Mouse (Mus musculus): ENCODE results near the gene C2cd4a.

Gene C2cd4a

DNA sequence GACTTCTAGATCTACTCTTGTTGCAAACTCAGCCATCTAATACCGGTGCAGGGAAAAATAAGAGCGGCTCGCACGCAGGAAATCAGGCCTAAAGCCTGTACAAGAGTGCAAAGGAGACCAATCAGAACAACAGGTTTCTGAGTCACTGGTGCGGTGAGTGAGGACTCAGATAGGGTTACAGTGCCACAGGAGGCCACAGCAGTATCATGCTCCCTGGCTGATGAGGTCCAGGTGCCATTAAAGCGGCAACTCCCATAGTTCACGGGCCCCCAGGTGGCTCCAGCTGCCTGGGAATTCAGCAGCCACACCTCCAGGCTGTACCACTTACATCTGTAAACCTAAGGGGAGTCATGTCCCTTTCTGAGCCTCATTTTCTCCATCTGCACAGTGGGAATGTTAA, 45.8 kb downstream of the C2cd4a start:
- no peak for DNase-seq (ENCODE audit: low spot score)

DNA sequence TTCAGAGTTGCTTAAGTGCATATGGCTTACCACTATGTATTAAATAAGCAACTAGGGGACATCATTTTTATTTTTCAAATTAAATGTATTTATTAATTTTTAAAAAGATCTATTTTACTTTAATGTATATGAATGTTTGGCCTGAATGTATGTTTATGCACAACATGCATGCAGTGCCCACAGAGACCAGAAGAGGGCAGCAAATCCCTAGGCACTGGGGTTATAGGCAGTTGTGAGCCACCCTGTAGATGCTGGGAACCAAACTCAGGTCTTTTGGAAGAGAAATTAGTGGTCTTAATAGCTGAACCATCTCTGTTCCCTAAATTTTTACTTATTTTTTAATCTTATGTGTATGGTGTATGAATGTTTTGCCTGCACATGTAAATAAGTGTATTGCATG, 48.2 kb downstream of the C2cd4a start:
- DNase-seq (ENCODE audit: low spot score), result no peak

DNA sequence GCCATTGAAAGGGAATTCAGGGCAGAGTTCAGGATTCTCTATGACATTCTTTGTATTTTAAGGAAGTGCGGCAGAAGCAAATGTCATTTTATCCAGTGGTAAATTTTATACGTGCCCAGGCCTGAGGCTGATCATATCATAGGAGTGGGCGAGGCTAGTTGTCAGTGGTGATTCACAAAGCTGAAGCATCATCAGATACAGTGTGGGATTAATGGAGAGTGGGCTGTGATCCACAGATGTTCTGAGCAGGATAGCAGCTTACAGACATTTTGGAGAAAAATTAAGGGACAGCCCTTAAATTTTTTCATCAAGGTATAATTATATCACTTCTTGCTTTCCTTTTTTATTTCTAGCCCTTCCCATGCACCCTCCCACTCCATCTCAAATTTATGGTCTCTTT, 48.7 kb downstream of the C2cd4a start:
- DNase-seq (ENCODE audit: low spot score), result no peak

DNA sequence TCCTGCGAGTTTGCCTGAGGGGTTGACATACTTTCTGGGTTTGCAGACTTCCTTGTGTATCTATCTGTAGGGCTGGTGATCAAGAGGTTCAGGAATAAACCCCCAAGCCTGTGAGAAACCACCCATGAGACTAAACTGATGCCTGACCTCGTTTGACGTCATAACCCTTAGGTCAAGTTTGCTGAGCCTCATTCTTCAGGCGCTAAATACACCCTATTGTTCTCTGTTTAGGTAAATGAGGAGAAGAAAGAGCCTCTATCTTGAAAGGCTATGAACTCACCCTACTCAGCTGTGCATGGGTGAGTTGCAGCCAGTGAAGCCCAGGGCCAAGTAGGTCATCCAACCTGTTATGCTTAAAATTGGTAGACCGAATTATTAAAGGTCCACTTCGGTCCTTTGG, 49.3 kb downstream of the C2cd4a start:
- DNase-seq (ENCODE audit: low spot score), result no peak

All from T-cell, adult 2 months (primary cell).